Mouse (Mus musculus): Measurements from ENCODE around the gene Arhgap21.

DNA sequence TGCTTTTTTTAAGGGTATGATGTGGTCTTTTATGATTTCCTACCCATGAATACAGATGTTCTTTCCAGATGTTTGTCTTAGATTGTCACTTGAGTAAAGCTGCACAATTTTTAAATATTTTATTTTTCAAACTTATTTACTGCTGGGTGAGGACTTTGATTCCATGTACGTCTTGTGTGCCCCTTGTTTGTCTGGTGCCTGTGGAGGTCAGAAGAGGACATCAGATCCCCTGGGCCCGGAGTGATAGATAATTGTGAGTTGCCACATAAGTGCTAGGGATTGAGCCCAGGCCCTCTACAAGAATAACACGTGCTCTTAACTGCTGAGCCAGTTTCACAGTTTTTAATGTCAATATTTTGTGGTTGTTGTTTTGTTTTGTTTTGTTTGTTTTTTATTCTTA is 19.1 kb upstream of the Arhgap21 start:
- TF ChIP-seq CTCF (IDR thresholded peaks at IDR 0.05; ENCODE audit: control insufficient read depth, insufficient read depth, insufficient replicate concordance, low read depth, low read length) (no peak), POLR2A (IDR thresholded peaks at IDR 0.05; ENCODE audit: control insufficient read depth, low read depth, low read length) (no peak)

All from testis, adult 2 months (tissue).